In the genomic region with DNA sequence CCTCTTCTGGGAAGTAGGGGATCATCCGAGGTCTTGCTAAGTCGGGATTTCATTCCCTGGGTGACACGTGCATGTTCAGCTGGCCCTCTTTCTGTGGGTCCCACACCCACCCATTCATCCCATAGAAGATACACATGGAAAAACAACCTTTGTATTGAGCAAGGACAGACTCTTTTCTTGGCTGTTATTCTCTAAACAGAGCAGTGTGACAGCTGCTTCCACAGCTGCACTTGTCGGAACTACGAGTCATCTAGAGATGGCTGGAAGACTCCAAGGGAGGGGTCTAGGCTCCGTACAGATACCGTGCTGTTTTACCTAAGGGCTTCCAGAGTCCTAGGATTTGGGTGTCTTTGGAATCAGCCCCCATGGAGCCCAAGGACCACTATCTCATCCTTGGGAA, we compare ENCODE assay signal across 19 mouse cellular contexts. TPM values are rescaled to one million over a fixed set of nuclear protein-coding genes. Genes with fewer than 3 reads are reported as not detected.
A peak's percentile ranks its signal among the peaks of the same experiment; 100 is the strongest.
DNase-seq lines count a peak whose midpoint lies in the region; ATAC-seq and TF ChIP-seq lines count a peak whose summit lies in the region.
"Had no signal": no experiment of that assay in that cellular context is flagged by ENCODE, and none has a peak within 500 bp of the region (broad histone marks: within the 10 kb centered on the region; RNA-seq: fewer than 3 reads in every experiment).

No protein-coding gene starts in this region.

- H3K4me2 ChIP-seq in heart, embryonic 12.5 days: no peak overlapping the region
- H3K4me2 ChIP-seq in lung, postnatal 0 days (replicated peaks; ENCODE audit: low read depth, low read length): no peak overlapping the region
- no peak overlapping the region for H3K4me2 ChIP-seq in intestine, embryonic 15.5 days (replicated peaks)
- no peak overlapping the region for H3K4me2 ChIP-seq in stomach, embryonic 16.5 days (ENCODE audit: low read depth, low read length)
- H3K4me2 ChIP-seq: forebrain, embryonic 13.5 days; hindbrain, embryonic 13.5 days; lung, embryonic 15.5 days; midbrain, embryonic 12.5 days had no signal

- H3K27me3 ChIP-seq in heart, embryonic 12.5 days (replicated peaks): no peaks in the 10 kb centered on the region
- H3K27me3 ChIP-seq in lung, postnatal 0 days (replicated peaks; ENCODE audit: insufficient read depth, low read length): no peaks in the 10 kb centered on the region
- no peaks in the 10 kb centered on the region for H3K27me3 ChIP-seq in intestine, embryonic 15.5 days (replicated peaks)
- no peaks in the 10 kb centered on the region for H3K27me3 ChIP-seq in stomach, embryonic 16.5 days (ENCODE audit: control insufficient read depth, insufficient read depth, low read length)
- H3K27me3 ChIP-seq: forebrain, embryonic 13.5 days; hindbrain, embryonic 13.5 days; lung, embryonic 15.5 days had no signal

- no peak overlapping the region for H3K9ac ChIP-seq in heart, embryonic 12.5 days
- no peak overlapping the region for H3K9ac ChIP-seq in lung, postnatal 0 days (replicated peaks; ENCODE audit: low read depth)
- H3K9ac ChIP-seq in intestine, embryonic 15.5 days: no peak overlapping the region
- H3K9ac ChIP-seq in stomach, embryonic 16.5 days (ENCODE audit: low read length): no peak overlapping the region
- H3K9ac ChIP-seq: forebrain, embryonic 13.5 days; hindbrain, embryonic 13.5 days; lung, embryonic 15.5 days; midbrain, embryonic 12.5 days had no signal

- 0 out of 2 replicates have a peak overlapping the region, but pooled peaks have one; percentile 75 for H3K27ac ChIP-seq in heart, embryonic 12.5 days (ENCODE audit: poor library complexity, severe bottlenecking)
- H3K27ac ChIP-seq in lung, postnatal 0 days (ENCODE audit: low read length): no peak overlapping the region
- peak overlapping the region; percentile 70; the same call in 1 of the 2 replicates for H3K27ac ChIP-seq in intestine, embryonic 15.5 days
- H3K27ac ChIP-seq in stomach, embryonic 16.5 days (ENCODE audit: low read length): peak overlapping the region; percentile 88
- H3K27ac ChIP-seq: hindbrain, embryonic 13.5 days; midbrain, embryonic 12.5 days had no signal

- no peak for DNase-seq in heart, postnatal 14 days
- DNase-seq in lung, postnatal 0 days (ENCODE audit: low spot score): peak; percentile 76
- no peak for DNase-seq in lung, adult 2 months
- DNase-seq in gastrocnemius, adult 18-20 months (ENCODE audit: low spot score): no peak
- DNase-seq: adrenal gland, postnatal 10 days; B cell, adult 2 months; cerebellum, adult 9-11 months; kidney, postnatal 14 days; right cerebral cortex, postnatal 4 days; thymus, postnatal 36 days had no signal

- no peak for TF ChIP-seq CTCF in lung, postnatal 0 days (IDR thresholded peaks at IDR 0.05)
- TF ChIP-seq CTCF in lung, adult 2 months (IDR thresholded peaks at IDR 0.05; ENCODE audit: insufficient read depth, low read length): no peak

- peaks cover 89% of the 10 kb centered on the region for H3K4me1 ChIP-seq in heart, embryonic 12.5 days (replicated peaks)
- peaks cover 70% of the 10 kb centered on the region for H3K4me1 ChIP-seq in lung, postnatal 0 days (ENCODE audit: insufficient read depth, low read depth, low read length)
- peaks cover 43% of the 10 kb centered on the region for H3K4me1 ChIP-seq in lung, adult 2 months (ENCODE audit: control insufficient read depth, insufficient read depth, low read length)
- peaks cover 71% of the 10 kb centered on the region for H3K4me1 ChIP-seq in intestine, embryonic 15.5 days (replicated peaks)
- peaks cover 73% of the 10 kb centered on the region for H3K4me1 ChIP-seq in stomach, embryonic 16.5 days (ENCODE audit: control insufficient read depth, insufficient read depth, low read length)

- TF ChIP-seq EP300 in lung, postnatal 0 days (IDR thresholded peaks at IDR 0.05): peak; percentile 36; the same call in 1 of the 2 replicates

- no peaks in the 10 kb centered on the region for H3K9me3 ChIP-seq in heart, embryonic 12.5 days (replicated peaks)
- H3K9me3 ChIP-seq in lung, postnatal 0 days (ENCODE audit: low read length): no peaks in the 10 kb centered on the region
- no peaks in the 10 kb centered on the region for H3K9me3 ChIP-seq in intestine, embryonic 15.5 days
- H3K9me3 ChIP-seq in stomach, embryonic 16.5 days (replicated peaks; ENCODE audit: control insufficient read depth, low read length): no peaks in the 10 kb centered on the region
- H3K9me3 ChIP-seq: forebrain, embryonic 13.5 days; G1E; hindbrain, embryonic 13.5 days; lung, embryonic 15.5 days; midbrain, embryonic 12.5 days had no signal

- H3K4me3 ChIP-seq in heart, embryonic 12.5 days: no peak overlapping the region
- H3K4me3 ChIP-seq in lung, postnatal 0 days (ENCODE audit: low read depth, low read length): no peak overlapping the region
- no peak overlapping the region for H3K4me3 ChIP-seq in lung, adult 2 months (replicated peaks; ENCODE audit: extremely low read depth, low read depth, low read length)
- no peak overlapping the region for H3K4me3 ChIP-seq in intestine, embryonic 15.5 days (replicated peaks)
- no peak overlapping the region for H3K4me3 ChIP-seq in stomach, embryonic 16.5 days (replicated peaks; ENCODE audit: low read length)
- H3K4me3 ChIP-seq: forebrain, embryonic 13.5 days; hindbrain, embryonic 13.5 days; lung, embryonic 15.5 days; midbrain, embryonic 12.5 days had no signal

- WGBS in heart, embryonic 12.5 days: 68% methylated on average over 7 of the region's 7 CpGs
- 53% methylated on average over 7 of the region's 7 CpGs for WGBS in lung, postnatal 0 days
- 48% methylated on average over 7 of the region's 7 CpGs for WGBS in lung, adult 2 months
- WGBS in intestine, embryonic 15.5 days: 51% methylated on average over 7 of the region's 7 CpGs
- WGBS in stomach, embryonic 16.5 days: 42% methylated on average over 7 of the region's 7 CpGs

- ATAC-seq in heart, embryonic 12.5 days (ENCODE audit: insufficient number of reproducible peaks, low FRiP score): no peak
- peak; percentile 33 for ATAC-seq in lung, postnatal 0 days
- ATAC-seq in intestine, embryonic 15.5 days: no peak
- ATAC-seq in stomach, embryonic 16.5 days (ENCODE audit: insufficient read depth, low FRiP score): no peak
- ATAC-seq in inflammation-experienced regulatory T-cells, adult 6 months: no peak
- ATAC-seq: forebrain, embryonic 13.5 days had no signal

- H3K36me3 ChIP-seq in heart, embryonic 12.5 days: no peaks in the 10 kb centered on the region
- 0 out of 2 replicates have a peak, but pooled peaks cover 4% of the 10 kb centered on the region for H3K36me3 ChIP-seq in lung, postnatal 0 days (ENCODE audit: insufficient read depth, low read length)
- H3K36me3 ChIP-seq in intestine, embryonic 15.5 days: no peaks in the 10 kb centered on the region
- no peaks in the 10 kb centered on the region for H3K36me3 ChIP-seq in stomach, embryonic 16.5 days (ENCODE audit: control insufficient read depth, insufficient read depth, low read length)
- H3K36me3 ChIP-seq: G1E; hindbrain, embryonic 13.5 days; lung, embryonic 15.5 days had no signal

- intact Hi-C loops in heart, postnatal 14 days (cut with DNase I): no loop called here

- TF ChIP-seq POLR2A in lung, adult 2 months (IDR thresholded peaks at IDR 0.05; ENCODE audit: borderline replicate concordance, extremely low read depth, low read depth, low read length): no peak

RNA-seq across cellular contexts. Expression of gene Nkd1, which starts 48.2 kb away (rescaled TPM):
- 26.5 and 27.7 TPM in 2 replicates for polyA plus RNA-seq in heart, embryonic 12.5 days (2016; fragmentation: Nextera tagmentation; extraction: Ambion mirVana)
- total RNA-seq in heart, postnatal 14 days (2021): 1 to 10 TPM; 3.0 to 3.3 TPM
- 113 and 123 TPM in 2 replicates for polyA plus RNA-seq in lung, postnatal 0 days (2015; fragmentation: Nextera tagmentation; extraction: Ambion mirVana)
- polyA plus RNA-seq in lung, adult 2 months (2012; rRNA removed): 143 and 171 TPM in 2 replicates
- 33.1 and 34.9 TPM in 2 replicates for polyA plus RNA-seq in intestine, embryonic 15.5 days (2015; fragmentation: Nextera tagmentation; extraction: Ambion mirVana)
- 36.4 and 36.8 TPM in 2 replicates for polyA plus RNA-seq in stomach, embryonic 16.5 days (2015; fragmentation: Nextera tagmentation; extraction: Ambion mirVana)
- polyA plus RNA-seq in inflammation-experienced regulatory T-cells, adult 6 months (2017; shearing (Covaris generic)): not detected
- 1 to 10 TPM; 1.3 to 1.8 TPM for total RNA-seq in gastrocnemius, adult 18-20 months (2021)
- polyA plus RNA-seq: G1E had no signal

Comparison
In these comparisons a context has a peak if more than half of its experiments do, and no peak if none do; other contexts are left out.
1. RNA of gene Nkd1, which starts 48.2 kb away (polyA plus RNA-seq): 143 to 171 TPM in lung, adult 2 months, 113 to 123 TPM in lung, postnatal 0 days, 36.4 to 36.8 TPM in stomach, embryonic 16.5 days, 33.1 to 34.9 TPM in intestine, embryonic 15.5 days and 26.5 to 27.7 TPM in heart, embryonic 12.5 days; not detected in inflammation-experienced regulatory T-cells, adult 6 months; every median in the first group is over 10 times any median in the second.